Mouse (Mus musculus): ENCODE data around the gene Zbtb42.

GRCm38 (mm10) chr12:112723028-112723330, 44.4 kb downstream of the Zbtb42 start:
- no peak for TF ChIP-seq ZNF384 (IDR thresholded peaks at IDR 0.05; ENCODE audit: low read depth, low read length)
- no peak for TF ChIP-seq RCOR1 (IDR thresholded peaks at IDR 0.05; ENCODE audit: low read depth, low read length)
- no peak for TF ChIP-seq E2F4 (IDR thresholded peaks at IDR 0.05; ENCODE audit: borderline replicate concordance, low read depth, low read length)
- no peak for TF ChIP-seq KAT2A (conservative IDR thresholded peaks at IDR 0.05; ENCODE audit: low read depth, low read length)
- TF ChIP-seq POLR2A (IDR thresholded peaks at IDR 0.05; ENCODE audit: control insufficient read depth in 1 of 2, insufficient read depth in 1 of 2, low read depth in 1 of 2, low read length in 2 of 2, poor library complexity in 1 of 2): no peak
- no peak for TF ChIP-seq CTCF (IDR thresholded peaks at IDR 0.05 in 2 of 3, conservative IDR thresholded peaks at IDR 0.05 in 1 of 3; ENCODE audit: control insufficient read depth in 1 of 3, insufficient read depth in 1 of 3, low read depth in 2 of 3, low read length in 3 of 3, poor library complexity in 1 of 3, severe bottlenecking in 1 of 3)
- TF ChIP-seq NELFE (IDR thresholded peaks at IDR 0.05; ENCODE audit: low read depth, low read length): no peak
- TF ChIP-seq RAD21 (IDR thresholded peaks at IDR 0.05; ENCODE audit: low read depth, low read length): no peak
- no peak for TF ChIP-seq TAL1 (IDR thresholded peaks at IDR 0.05; ENCODE audit: low read length)
